Mouse (Mus musculus) neural tube, embryonic 11.5 days (tissue): ENCODE measurements around the gene Rap2c. TPM values are rescaled to one million over a fixed set of nuclear protein-coding genes. Genes with fewer than 3 reads are reported as not detected.

Experiments
- ATAC-seq: fragments of 200-750 bp; cut with Nextera tagmentation; 2 replicates; pipeline ENCODE4 v1.8.0; 2017; ENCODE audit warnings: moderate number of reproducible peaks, mild to moderate bottlenecking, moderate TSS enrichment, moderate library complexity; ENCODE audit not compliant: insufficient read depth, low FRiP score, low TSS enrichment
- DNase-seq: peaks from one replicate; pipeline ENCODE4 v3.0.0-alpha.2; 2015; ENCODE audit warnings: low spot score
- H3K27ac ChIP-seq: fragments of 300-500 bp; sonication (generic); 2 replicates; pipeline ENCODE4 v1.5.1; 2014; ENCODE audit warnings: low read depth, mild to moderate bottlenecking, low read length
- H3K27me3 ChIP-seq: fragments of 300-500 bp; sonication (generic); 2 replicates; pipeline ENCODE4 v1.6.1; 2014; ENCODE audit warnings: mild to moderate bottlenecking, low read length, mixed read lengths; ENCODE audit not compliant: control insufficient read depth, insufficient read depth
- H3K36me3 ChIP-seq: fragments of 300-500 bp; sonication (generic); 2 replicates; pipeline ENCODE4 v1.6.1; 2014; ENCODE audit warnings: mild to moderate bottlenecking, low read length, moderate library complexity, mixed read lengths; ENCODE audit not compliant: control insufficient read depth, insufficient read depth
- H3K4me1 ChIP-seq: fragments of 300-500 bp; sonication (generic); 2 replicates; pipeline ENCODE4 v1.6.1; 2014; ENCODE audit warnings: low read length, mixed read lengths; ENCODE audit not compliant: control insufficient read depth, insufficient read depth
- H3K4me2 ChIP-seq: fragments of 300-500 bp; sonication (generic); 2 replicates; pipeline ENCODE4 v1.6.1; 2014; ENCODE audit warnings: low read depth, mild to moderate bottlenecking, moderate library complexity
- H3K4me3 ChIP-seq: fragments of 300-500 bp; sonication (generic); 2 replicates; pipeline ENCODE4 v1.5.1; 2014; ENCODE audit warnings: low read depth, low read length
- H3K9ac ChIP-seq: fragments of 300-500 bp; sonication (generic); 2 replicates; pipeline ENCODE4 v1.6.1; 2014; ENCODE audit warnings: mild to moderate bottlenecking, low read length
- H3K9me3 ChIP-seq: fragments of 300-500 bp; sonication (generic); 2 replicates; pipeline ENCODE4 v1.6.1; 2016; ENCODE audit warnings: low read length; ENCODE audit not compliant: control insufficient read depth
- WGBS: fragments of 180-500 bp; shearing (Covaris S2); extraction: QIAGEN DNeasy Blood & Tissue Kit; methylation state at CpG from one replicate; pipeline ENCODE4 v1.1.7; 2014; 5-methylcytosine and 5-hydroxymethylcytosine counted together
- polyA plus RNA-seq: library from polyadenylated mRNA; unstranded; fragments of >200 nt; fragmentation: Nextera tagmentation; extraction: Ambion mirVana; gene quantifications from 2 replicates; pipeline ENCODE4 v1.2.1, GENCODE M21; 2014

Gene Rap2c
- polyA plus RNA-seq = 34.2 and 36.4 TPM in 2 replicates

GRCm38 (mm10) chrX:51017851-51018785 lies at the start of gene Rap2c:
Gene Rap2c (minus strand): TSS chrX:51018018.
- Histone ChIP-seq H3K4me3 (peak within 1 kb of the TSS; percentile 54), H3K4me2 (peak within 1 kb of the TSS; percentile 50), H3K9ac (peak within 1 kb of the TSS; percentile 75), H3K27me3 (no peaks in the 10 kb centered on the region), H3K9me3 (no peaks in the 10 kb centered on the region), H3K27ac (peak within 1 kb of the TSS; percentile 91), H3K4me1 (no peaks in the 10 kb centered on the region), H3K36me3 (no peaks in the 10 kb centered on the region)
- WGBS = 29% methylated on average over 9 of the region's 92 CpGs
- peak; percentile 81 for ATAC-seq
- peak; percentile 77 for DNase-seq

GRCm38 (mm10) chrX:51066539-51067286 lies 48.9 kb upstream of the Rap2c start:
- Histone ChIP-seq H3K27me3 (no peaks in the 10 kb centered on the region), H3K4me1 (no peaks in the 10 kb centered on the region), H3K27ac (no peak overlapping the region), H3K4me2 (no peak overlapping the region), H3K9ac (no peak overlapping the region), H3K9me3 (no peaks in the 10 kb centered on the region), H3K4me3 (no peak overlapping the region), H3K36me3 (no peaks in the 10 kb centered on the region)
- DNase-seq = no peak
- 85% methylated on average over 11 of the region's 11 CpGs for WGBS
- ATAC-seq = no peak

GRCm38 (mm10) chrX:51065773-51066172 lies 48.0 kb upstream of the Rap2c start:
- Histone ChIP-seq H3K4me3 (no peak overlapping the region), H3K4me1 (no peaks in the 10 kb centered on the region), H3K4me2 (no peak overlapping the region), H3K27ac (no peak overlapping the region), H3K27me3 (no peaks in the 10 kb centered on the region), H3K9ac (no peak overlapping the region), H3K9me3 (no peaks in the 10 kb centered on the region), H3K36me3 (no peaks in the 10 kb centered on the region)
- 21% methylated on average over 6 of the region's 6 CpGs for WGBS
- ATAC-seq (no peak), DNase-seq (peak; percentile 41)

- ATAC-seq (no peak), DNase-seq (no peak)
- H3K4me1 ChIP-seq = no peaks in the 10 kb centered on the region
- no peak overlapping the region for H3K4me3 ChIP-seq
- no peak overlapping the region for H3K27ac ChIP-seq
- no peaks in the 10 kb centered on the region for H3K9me3 ChIP-seq
- 61% methylated on average over 6 of the region's 6 CpGs for whole genome bisulfite sequencing
- no peaks in the 10 kb centered on the region for H3K36me3 ChIP-seq
- no peak overlapping the region for H3K4me2 ChIP-seq
- no peaks in the 10 kb centered on the region for H3K27me3 ChIP-seq
- H3K9ac ChIP-seq = no peak overlapping the region
These were observed 47.4 kb upstream of the Rap2c start for GRCm38 (mm10) chrX:51065158-51065664.

GRCm38 (mm10) chrX:51060220-51060619 lies 42.4 kb upstream of the Rap2c start:
- no peaks in the 10 kb centered on the region for H3K36me3 ChIP-seq
- no peak overlapping the region for H3K4me2 ChIP-seq
- no peak overlapping the region for H3K4me3 ChIP-seq
- H3K9me3 ChIP-seq = no peaks in the 10 kb centered on the region
- 61% methylated on average over 4 of the region's 4 CpGs for WGBS
- H3K4me1 ChIP-seq = no peaks in the 10 kb centered on the region
- no peak overlapping the region for H3K27ac ChIP-seq
- H3K9ac ChIP-seq = no peak overlapping the region
- DNase-seq (no peak), ATAC-seq (no peak)
- no peaks in the 10 kb centered on the region for H3K27me3 ChIP-seq

GRCm38 (mm10) chrX:51058741-51059140 lies 40.9 kb upstream of the Rap2c start:
- Histone ChIP-seq H3K27ac (no peak overlapping the region), H3K4me3 (no peak overlapping the region), H3K9me3 (no peaks in the 10 kb centered on the region), H3K9ac (no peak overlapping the region), H3K36me3 (no peaks in the 10 kb centered on the region), H3K27me3 (no peaks in the 10 kb centered on the region), H3K4me1 (no peaks in the 10 kb centered on the region), H3K4me2 (no peak overlapping the region)
- DNase-seq (no peak), ATAC-seq (no peak)
- WGBS = 86% methylated on average over 4 of the region's 4 CpGs

GRCm38 (mm10) chrX:51058317-51058716 lies 40.5 kb upstream of the Rap2c start:
- no peaks in the 10 kb centered on the region for H3K36me3 ChIP-seq
- no peaks in the 10 kb centered on the region for H3K9me3 ChIP-seq
- no peaks in the 10 kb centered on the region for H3K27me3 ChIP-seq
- no peak overlapping the region for H3K9ac ChIP-seq
- DNase-seq (no peak), ATAC-seq (no peak)
- H3K27ac ChIP-seq = no peak overlapping the region
- 85% methylated on average over 5 of the region's 5 CpGs for WGBS
- no peak overlapping the region for H3K4me3 ChIP-seq
- no peak overlapping the region for H3K4me2 ChIP-seq
- no peaks in the 10 kb centered on the region for H3K4me1 ChIP-seq

GRCm38 (mm10) chrX:51051680-51052461 lies 34.1 kb upstream of the Rap2c start:
- WGBS = 60% methylated on average over 3 of the region's 3 CpGs
- DNase-seq = no peak
- Histone ChIP-seq H3K27me3 (no peaks in the 10 kb centered on the region), H3K27ac (no peak overlapping the region), H3K4me1 (no peaks in the 10 kb centered on the region), H3K9me3 (no peaks in the 10 kb centered on the region), H3K36me3 (no peaks in the 10 kb centered on the region), H3K4me2 (no peak overlapping the region), H3K9ac (no peak overlapping the region), H3K4me3 (no peak overlapping the region)
- ATAC-seq = no peak
